Mouse (Mus musculus) testis, adult 2 months (tissue): Measurements from ENCODE around the gene Cnp.

Experiments used
- CTCF ChIP-seq: fragments of 200-500 bp; IDR thresholded peaks from 2 replicates; pipeline ENCODE4 v1.5.1; 2012; ENCODE audit warnings: low read depth, mild to moderate bottlenecking, inconsistent platforms, low read length, moderate library complexity; ENCODE audit not compliant: control insufficient read depth, insufficient read depth, insufficient replicate concordance
- POLR2A ChIP-seq: fragments of 200-500 bp; IDR thresholded peaks from 2 replicates; pipeline ENCODE4 v1.6.1; 2012; ENCODE audit warnings: low read depth, mild to moderate bottlenecking, inconsistent platforms, low read length, moderate library complexity; ENCODE audit not compliant: control insufficient read depth

DNA sequence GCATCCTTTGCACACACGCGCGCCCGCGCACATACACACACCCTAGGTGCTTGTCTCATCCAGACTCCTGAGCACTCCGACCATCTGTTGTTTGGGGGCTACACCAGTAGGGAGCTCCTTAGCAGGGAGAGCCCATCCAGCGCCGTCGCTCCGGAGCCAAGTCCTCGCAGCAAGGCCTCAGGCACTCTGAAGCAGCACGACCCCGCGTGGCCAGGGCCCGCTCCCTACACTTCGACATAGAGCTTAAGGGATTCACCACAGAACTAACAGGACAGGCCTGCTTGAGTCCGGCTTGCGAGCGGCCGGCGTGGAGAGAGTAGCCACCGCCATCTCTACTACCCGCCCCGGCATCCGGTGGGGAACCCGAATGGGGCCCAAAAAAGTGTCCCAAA, 47.6 kb upstream of the Cnp start:
- no peak for TF ChIP-seq POLR2A
- 0 out of 2 replicates have a peak, but pooled peaks have one; percentile 2 for TF ChIP-seq CTCF
